Mouse (Mus musculus) right cerebral cortex, postnatal 25 days (tissue): ENCODE measurements around the gene Fgd2.

Experiments used
- DNase-seq: peaks from one replicate; pipeline ENCODE4 v3.0.0; 2022

Gene Fgd2

DNA sequence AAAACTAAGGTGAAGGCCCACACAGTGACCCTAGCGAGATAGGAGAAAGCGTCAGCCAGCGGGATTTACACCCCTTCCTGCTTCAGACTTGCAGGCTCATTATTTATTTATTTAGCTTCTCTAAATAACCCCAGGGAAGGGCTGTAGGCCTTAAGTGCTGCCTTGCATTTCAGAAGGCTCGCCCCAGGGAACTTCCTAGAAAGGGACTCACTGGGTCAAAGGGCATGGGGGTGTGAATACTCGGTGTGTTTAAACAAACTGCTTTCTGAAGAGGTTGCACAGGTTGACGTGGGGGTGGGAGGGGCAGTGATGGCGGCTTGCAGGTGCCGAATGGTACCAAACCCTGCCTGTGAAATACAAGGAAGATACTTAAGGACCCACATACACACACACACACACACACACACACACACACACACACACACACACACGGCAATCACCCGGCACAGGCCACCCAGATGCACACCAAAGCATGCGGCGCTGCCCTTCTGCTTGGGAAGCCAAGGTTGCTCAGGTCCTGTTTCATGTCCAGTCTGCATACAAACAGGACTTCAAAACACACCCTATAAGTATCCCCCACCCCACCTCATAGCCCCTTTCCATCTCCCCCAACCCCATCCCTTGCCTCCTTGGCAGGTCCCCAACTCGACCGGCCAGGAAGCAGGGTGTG is 38.7 kb downstream of the Fgd2 start:
- DNase-seq: no peak

DNA sequence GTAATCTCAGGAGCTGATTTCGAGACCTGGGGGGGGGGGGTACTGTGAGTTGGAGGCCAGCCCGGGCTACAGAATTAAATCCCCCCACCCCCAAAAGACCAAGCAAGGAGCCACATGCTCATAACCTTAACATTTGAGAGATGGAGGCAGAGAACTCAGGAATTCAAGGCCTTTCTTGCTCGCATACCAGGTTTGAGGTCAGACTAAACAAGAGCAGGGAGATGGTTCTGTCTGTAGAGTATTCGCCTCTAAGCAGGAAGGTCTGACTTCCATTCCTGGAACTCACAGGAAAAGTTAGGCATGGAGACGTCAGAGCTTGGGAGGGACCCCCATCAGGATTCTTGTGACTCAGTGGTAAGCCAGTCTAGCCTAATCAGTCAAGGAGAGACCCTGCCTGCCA is 39.3 kb downstream of the Fgd2 start:
- DNase-seq: no peak

- DNase-seq: no peak
Measured at GRCm38 (mm10) chr17:29401741-29402268, 41.1 kb downstream of the Fgd2 start.

DNA sequence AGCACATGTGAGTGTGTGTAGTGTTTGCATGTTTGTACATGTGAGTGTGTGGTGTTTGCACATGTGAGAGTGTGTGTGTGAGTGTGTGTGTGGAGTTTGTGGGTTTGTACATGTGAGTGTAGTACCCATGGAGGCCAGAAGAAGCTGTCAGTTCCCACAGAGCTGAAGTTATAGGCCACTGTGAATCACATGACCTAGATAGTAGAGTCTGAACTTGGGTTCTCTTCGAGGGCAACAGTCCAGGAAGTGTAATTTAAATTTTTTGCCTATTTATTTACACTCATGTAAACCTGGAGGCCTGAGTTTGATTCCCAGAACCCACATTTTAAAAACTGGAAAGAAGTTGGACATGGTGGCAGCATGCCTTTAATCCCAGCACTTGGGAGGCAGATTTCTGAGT is 42.5 kb downstream of the Fgd2 start:
- no peak for DNase-seq

DNA sequence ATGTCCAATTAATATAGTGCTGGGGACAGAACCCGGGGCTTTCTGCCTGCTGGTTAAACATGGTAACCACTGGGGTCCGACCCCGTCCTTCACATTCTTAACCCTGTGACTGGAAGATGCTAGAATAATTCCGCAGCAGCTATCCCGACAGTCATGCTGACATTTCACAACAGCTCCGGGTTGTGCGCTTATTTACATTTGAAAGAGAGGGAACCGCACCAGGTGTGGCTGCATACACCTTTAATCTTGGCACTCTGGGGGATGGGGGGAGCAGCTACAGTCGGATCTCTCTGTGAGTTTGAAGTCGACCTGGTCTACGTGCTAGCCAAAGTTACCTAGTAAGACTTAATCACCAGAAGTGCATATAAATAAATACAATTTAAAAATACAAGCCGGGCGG is 44.8 kb downstream of the Fgd2 start:
- DNase-seq: no peak

DNA sequence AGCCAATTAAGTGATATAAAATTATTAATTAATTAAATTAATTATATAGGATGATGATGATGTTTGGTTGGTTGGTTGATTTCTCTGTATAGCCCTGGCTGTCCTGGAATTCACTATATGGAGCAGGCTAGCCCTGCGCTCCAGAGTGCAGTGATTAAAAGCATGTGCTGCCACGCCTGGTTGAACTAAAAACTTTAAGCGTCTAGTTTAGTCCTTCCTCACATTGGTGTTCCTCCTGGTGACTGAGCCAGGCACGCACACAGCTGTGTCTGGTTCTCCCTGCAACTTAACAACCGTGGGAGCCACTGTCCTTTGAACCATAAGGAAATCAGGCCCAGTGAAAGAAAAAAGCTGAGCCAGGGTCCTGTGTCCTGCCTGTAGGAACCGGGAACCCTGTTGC is 45.4 kb downstream of the Fgd2 start:
- DNase-seq: no peak

DNA sequence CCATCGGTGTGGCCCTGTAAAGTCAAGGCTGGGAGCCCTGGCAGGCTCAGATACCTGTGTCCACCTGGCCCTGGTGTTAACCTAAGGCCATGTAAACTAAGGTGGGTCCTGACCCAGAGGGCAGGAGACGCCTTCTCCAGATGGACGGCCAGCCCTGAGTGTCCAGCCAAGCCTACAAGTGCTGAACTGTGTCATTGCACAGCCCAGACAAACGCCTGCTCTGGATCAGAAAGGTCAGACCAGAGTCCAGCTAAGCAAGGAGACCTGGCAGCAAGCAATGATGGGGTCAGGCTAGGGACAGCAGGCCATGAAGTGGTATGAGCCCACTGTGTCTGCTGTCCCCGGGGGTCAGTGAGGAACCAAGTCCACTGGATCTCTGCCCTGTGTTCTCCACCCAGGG is 46.7 kb downstream of the Fgd2 start:
- DNase-seq: no peak

DNA sequence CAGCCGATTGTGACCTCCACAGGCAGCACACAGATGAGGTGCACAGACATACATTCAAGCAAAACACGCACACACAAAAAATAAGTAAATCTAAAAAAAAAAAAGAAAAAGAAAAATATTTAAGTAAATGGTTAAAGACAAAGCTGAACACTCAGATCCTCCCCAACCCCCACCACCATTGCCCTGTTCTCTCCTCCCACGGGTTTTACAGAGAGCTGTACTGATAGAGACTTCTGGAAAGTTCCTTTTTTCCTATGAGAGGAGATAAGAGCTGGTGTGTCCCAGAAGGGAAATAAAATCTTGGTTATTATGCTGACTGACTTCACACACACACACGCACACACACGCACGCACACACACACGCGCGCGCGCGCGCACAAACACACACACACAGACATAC is 47.6 kb downstream of the Fgd2 start:
- no peak for DNase-seq

DNA sequence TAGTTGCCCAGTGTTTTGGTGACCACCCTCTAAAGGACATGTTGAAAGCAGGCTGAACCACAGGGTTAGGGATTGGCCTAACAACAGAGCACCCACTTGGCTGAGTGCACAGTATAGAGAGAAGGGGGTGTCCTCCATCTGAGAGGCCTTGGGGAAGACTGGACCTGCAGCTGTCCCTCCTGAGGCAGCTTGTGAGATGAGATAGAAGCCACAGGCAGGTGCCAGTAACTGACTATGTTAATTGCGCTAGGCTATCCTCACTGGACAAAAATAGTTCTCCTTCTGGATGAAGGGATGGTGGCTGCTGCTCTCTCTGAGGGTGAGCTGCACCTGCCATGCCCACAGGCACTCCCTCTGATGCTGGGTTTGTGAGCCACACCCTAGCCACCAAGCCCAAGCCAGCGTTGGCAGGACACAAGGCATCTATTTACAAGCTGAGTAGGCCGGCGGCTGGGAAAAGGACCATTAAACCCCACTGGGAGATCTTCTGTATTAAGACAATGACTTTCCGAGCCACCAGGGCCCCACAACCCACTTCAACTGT is 49.2 kb downstream of the Fgd2 start:
- no peak for DNase-seq

- no peak for DNase-seq
Measured at GRCm38 (mm10) chr17:29411821-29412425, 51.2 kb downstream of the Fgd2 start.

- DNase-seq: no peak
Measured at GRCm38 (mm10) chr17:29414566-29414965, 53.9 kb downstream of the Fgd2 start.

DNA sequence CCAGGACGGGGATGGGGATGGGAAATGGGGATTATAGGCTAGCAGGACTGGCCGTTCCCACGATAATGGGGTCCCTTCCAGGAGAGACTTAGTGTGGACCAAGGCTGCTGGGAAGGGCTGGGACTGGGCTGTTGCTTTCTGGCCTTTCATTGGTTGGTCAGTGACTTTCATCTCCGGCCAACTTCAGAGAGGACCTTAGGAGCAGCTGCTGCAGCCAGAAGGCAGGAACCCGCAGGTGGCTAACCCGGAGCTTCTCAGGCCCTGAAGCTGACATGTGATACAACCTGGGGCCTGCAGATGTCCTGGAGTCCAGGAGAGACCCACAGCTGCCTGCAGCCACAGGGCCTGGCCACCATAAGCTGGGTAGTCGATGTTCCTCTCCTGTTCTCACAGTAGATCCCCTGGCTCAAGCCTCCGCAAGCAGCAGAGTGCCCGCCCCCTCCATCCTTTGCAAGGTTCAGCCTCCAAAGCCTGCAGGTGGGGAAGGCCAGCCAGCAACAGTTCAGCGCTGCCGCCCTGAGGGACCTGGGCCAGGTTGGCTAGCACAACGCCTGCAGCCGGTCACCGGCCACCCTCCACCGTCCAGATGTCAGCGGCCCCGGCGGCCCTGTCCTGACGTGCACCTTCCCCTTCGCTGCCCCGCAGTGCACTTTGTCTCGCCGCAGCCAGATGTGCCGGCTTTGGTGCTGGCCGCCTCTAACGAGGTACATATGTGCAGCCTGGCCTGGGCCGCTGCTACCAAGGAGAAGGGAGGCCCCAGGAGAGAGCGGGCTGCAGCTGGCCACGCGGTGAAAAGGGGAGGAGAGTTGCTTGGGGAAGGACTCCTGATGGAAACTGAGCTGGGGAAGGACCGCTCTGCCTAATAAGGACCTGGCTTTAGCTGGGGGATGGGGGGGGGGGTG is 55.3 kb downstream of the Fgd2 start:
- no peak for DNase-seq

GRCm38 (mm10) chr17:29416757-29417156 is 56.0 kb downstream of the Fgd2 start:
- no peak for DNase-seq

GRCm38 (mm10) chr17:29418758-29419380 is 58.2 kb downstream of the Fgd2 start:
- DNase-seq: no peak

DNA sequence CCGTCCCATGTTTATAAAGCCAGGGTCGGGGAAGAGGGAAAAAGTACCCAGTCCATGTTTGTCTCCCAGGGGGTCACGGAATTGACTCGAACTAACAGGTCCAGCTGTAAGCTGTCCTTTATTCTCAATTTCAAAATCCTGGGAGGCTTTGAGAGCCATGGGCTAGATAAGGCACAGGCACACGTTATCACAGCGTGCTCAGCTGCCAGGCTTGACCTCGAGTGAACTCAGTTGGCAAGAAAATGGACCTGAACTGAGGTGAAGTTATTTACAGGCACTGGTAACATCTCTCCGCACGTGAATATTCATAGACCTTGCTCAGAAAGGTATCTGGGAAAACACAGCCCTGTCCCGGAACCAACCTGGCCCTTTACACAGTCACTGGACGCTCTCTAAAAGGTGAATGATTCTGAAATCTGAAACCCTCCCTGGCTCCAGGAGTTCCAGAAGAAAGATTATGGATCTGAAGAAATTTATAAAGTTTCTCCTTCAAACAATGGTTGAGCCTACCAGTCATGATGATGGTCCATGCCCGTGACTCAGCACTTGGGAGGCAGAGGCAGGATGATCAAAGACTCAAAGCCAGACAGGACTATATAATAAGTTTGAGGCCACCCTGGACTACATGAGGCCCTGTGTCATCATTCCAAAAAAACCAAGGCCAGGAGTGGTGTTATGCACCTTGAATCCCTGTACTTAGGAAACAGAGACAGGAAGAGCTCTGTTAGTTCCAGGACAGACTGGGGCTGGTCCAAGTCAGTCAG is 59.4 kb downstream of the Fgd2 start:
- no peak for DNase-seq

DNA sequence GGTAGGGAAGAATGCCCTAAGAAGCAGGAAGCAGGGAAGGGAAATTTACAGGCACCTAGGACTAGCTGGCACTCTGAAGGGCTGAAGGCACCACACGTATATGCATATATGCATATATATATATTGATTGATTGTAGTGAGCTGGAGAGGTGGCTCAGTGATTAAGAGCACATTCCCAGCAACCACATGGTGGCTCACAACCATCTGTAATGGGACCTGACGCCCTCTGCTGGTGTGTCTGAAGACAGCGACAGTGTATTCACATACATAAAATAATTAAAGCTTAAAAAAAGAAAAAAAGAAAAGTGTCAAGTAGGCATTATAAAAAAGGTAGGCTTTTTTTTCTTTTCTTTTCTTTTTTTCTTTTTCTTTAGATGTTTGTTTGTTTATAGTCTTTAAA is 60.6 kb downstream of the Fgd2 start:
- DNase-seq: no peak

GRCm38 (mm10) chr17:29422337-29422736 is 61.6 kb downstream of the Fgd2 start:
- no peak for DNase-seq

DNA sequence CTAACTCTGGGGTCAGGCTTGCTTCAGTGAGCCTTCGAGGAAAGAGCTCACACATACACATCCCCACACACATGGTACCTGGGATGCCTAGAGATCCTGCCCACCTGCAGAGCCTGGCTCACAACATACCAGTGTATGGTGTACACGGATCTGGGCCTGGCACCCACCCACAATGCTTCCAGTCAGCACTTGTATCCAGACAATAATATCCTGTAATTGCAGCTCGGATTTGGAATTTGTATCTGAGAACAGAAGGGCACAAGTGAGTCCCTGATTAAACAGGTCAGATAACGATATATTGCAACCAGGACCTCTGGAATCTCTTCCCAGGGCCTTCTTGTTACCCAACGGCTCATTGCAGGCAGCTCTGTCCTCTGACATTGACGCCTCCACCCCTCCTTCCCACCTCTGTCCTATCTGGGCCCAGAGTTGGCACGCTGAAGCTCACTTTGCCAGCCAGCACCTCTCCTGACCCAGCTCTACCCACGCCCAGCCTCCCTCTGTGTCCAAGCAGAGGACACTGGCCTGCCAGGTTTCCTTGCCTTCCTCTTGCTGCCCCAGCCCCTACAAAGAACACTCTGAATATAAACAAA is 62.3 kb downstream of the Fgd2 start:
- no peak for DNase-seq

DNA sequence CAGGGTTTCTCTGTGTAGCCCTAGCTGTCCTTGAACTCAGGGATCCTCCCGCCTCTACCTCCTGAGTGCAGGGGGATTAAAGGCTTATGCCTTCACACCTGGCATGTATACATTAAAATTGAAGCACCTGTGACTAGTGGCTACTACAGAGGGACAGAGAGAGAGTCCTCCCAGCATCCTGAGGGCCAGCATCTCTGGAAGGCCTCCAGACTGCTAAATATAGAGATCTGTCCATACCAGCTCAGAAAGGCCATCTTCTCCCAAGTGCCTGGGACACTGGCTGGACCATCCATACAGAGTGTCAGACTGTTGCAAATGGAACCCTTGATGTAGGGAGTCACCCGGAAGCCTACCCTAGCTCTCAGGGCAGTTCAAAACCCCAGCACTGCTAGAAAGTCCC is 63.3 kb downstream of the Fgd2 start:
- no peak for DNase-seq

DNA sequence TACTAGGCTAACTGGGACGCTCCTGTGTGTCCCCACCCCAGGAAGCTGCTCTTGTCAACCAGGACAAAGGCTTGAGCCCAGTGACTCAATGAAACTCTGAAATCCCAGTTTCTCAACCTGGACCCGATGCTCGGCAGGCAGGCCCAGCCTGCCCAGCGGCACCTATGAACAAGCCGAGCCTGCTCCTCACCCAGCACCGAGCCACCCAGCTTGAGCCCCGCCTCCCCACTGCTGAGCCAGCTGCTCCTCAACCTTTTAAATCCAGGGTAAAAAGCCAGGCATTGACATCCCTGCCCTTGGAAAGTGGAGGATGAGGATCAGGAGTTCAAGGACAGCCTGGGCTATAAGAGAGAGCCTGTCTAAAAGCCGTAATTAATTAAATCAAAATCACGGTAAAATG is 64.6 kb downstream of the Fgd2 start:
- no peak for DNase-seq

DNA sequence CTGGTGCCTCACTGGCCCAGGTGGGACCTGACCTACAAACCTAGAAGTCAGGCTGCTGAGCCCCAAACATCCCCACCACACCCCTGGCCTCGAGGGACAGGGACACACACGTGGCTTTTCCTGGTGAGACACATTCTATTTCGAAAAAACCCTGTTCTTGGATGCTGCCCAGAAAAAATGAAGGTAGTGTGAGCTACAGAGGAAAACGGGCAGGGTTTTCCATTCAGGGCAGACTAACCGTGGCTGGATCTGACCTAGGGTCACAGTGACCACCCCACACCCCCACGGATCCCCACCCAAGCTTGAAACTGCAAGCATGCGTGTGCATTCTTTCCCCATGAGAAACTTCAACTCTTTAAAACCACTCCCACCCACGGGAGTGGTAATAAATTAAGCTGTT is 67.5 kb downstream of the Fgd2 start:
- DNase-seq: no peak

DNA sequence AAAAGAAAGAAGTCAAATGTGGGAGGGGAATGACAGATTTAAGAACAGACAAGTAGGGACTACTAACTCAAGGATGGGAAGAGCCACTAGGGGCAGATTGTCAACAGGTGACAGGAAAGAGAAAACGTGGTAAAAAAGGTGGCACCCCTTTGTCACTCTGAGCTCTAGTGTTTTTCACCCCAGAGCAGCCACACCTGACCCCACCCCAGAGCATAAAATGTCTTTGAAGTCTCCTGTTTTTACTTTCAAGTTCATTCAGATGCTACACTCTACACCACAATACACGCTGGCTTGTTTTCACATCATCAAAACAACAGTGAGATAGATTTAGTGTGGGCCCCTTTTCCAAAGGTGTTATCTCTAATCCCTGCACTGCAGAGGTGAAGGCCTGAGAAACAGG is 68.1 kb downstream of the Fgd2 start:
- no peak for DNase-seq
